Mouse (Mus musculus) intestine, postnatal 0 days (tissue): ENCODE measurements around the gene Trap1a. TPM values are rescaled to one million over a fixed set of nuclear protein-coding genes. Genes with fewer than 3 reads are reported as not detected.
"Not testable (repeated sequence)": the region's sequence is repeated elsewhere in the genome, so short reads cannot be mapped to it uniquely, and the experiment has no call there.

Source experiments
- ATAC-seq: fragments of 200-750 bp; cut with Nextera tagmentation; 2 replicates; pipeline ENCODE4 v1.8.0; 2017; ENCODE audit warnings: mild to moderate bottlenecking, moderate TSS enrichment, moderate library complexity
- H3K27ac ChIP-seq: fragments of 300-500 bp; sonication (generic); 2 replicates; pipeline ENCODE4 v1.5.1; 2014; ENCODE audit warnings: mild to moderate bottlenecking, low read depth, low read length, moderate library complexity
- H3K27me3 ChIP-seq: fragments of 300-500 bp; sonication (generic); replicated peaks from 2 replicates; pipeline ENCODE4 v1.6.1; 2014; ENCODE audit warnings: low read length, mixed read lengths; ENCODE audit not compliant: control insufficient read depth, insufficient read depth
- H3K36me3 ChIP-seq: fragments of 300-500 bp; sonication (generic); 2 replicates; pipeline ENCODE4 v1.6.1; 2014; ENCODE audit warnings: mild to moderate bottlenecking, moderate library complexity; ENCODE audit not compliant: control insufficient read depth, insufficient read depth
- H3K4me1 ChIP-seq: fragments of 300-500 bp; sonication (generic); replicated peaks from 2 replicates; pipeline ENCODE4 v1.6.1; 2014; ENCODE audit warnings: antibody characterized with exemption, low read length, mixed read lengths; ENCODE audit not compliant: control insufficient read depth, insufficient read depth
- H3K4me2 ChIP-seq: fragments of 300-500 bp; sonication (generic); replicated peaks from 2 replicates; pipeline ENCODE4 v1.6.1; 2014; ENCODE audit warnings: low read depth, mild to moderate bottlenecking, moderate library complexity
- H3K4me3 ChIP-seq: fragments of 300-500 bp; sonication (generic); 2 replicates; pipeline ENCODE4 v1.5.1; 2014; ENCODE audit warnings: low read depth, low read length
- H3K9ac ChIP-seq: fragments of 300-500 bp; sonication (generic); 2 replicates; pipeline ENCODE4 v1.6.1; 2014; ENCODE audit warnings: mild to moderate bottlenecking, low read depth, low read length
- H3K9me3 ChIP-seq: fragments of 300-500 bp; sonication (generic); 2 replicates; pipeline ENCODE4 v1.6.1; 2016; ENCODE audit warnings: mixed run types; ENCODE audit not compliant: control insufficient read depth
- CTCF ChIP-seq: sonication (generic); IDR thresholded peaks from 2 replicates; pipeline ENCODE4 v1.5.1; 2016; ENCODE audit warnings: low read depth, mild to moderate bottlenecking, control low read depth, antibody characterized with exemption, moderate library complexity
- WGBS: fragments of 180-500 bp; shearing (Covaris S2); extraction: QIAGEN DNeasy Blood & Tissue Kit; methylation state at CpG from one replicate; pipeline ENCODE4 v1.1.7; 2014; 5-methylcytosine and 5-hydroxymethylcytosine counted together
- polyA plus RNA-seq: library from polyadenylated mRNA; unstranded; fragments of >200 nt; fragmentation: Nextera tagmentation; extraction: Ambion mirVana; gene quantifications from 2 replicates; pipeline ENCODE4 v1.2.1, GENCODE M21; 2015

Trap1a gene
- not detected in 2 replicates for polyA plus RNA-seq

DNA sequence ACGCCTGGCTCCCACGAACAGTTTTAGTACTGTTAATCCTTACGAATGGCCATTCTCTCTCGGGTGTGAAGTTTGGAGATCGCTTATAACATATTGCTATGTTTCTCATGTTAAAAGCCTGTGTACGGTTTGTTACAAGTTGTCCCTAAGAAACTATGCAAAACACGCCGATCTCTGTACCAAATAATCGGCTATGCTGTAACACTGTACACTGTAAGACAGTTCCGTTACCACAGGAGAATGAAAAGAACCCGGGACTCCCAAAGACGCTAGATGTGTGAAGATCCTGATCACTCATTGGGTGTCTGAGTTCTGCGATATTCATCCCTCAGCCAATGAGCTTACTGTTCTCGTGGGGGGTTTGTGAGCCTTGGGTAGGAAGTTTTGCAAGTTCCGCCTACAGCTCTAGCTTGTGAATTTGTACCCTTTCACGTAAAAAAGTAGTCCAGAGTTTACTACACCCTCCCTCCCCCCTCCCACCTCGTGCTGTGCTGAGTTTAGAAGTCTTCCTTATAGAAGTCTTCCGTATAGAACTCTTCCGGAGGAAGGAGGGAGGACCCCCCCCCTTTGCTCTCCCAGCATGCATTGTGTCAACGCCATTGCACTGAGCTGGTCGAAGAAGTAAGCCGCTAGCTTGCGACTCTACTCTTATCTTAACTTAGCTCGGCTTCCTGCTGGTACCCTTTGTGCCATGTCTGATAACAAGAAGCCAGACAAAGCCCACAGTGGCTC is at the start of gene Trap1a:
Trap1a (plus strand) TSS at position 421 of the 732 bp plus-strand sequence.
- no peak within 1 kb of the TSS for H3K4me3 ChIP-seq
- H3K27me3 ChIP-seq = no peaks in the 10 kb centered on the region
- ATAC-seq = no peak
- H3K9me3 ChIP-seq = no peaks in the 10 kb centered on the region
- no peak for TF ChIP-seq CTCF
- no peak within 1 kb of the TSS for H3K9ac ChIP-seq
- 87% methylated on average over 24 of the region's 24 CpGs for WGBS
- no peak within 1 kb of the TSS for H3K27ac ChIP-seq
- no peaks in the 10 kb centered on the region for H3K4me1 ChIP-seq
- no peaks in the 10 kb centered on the region for H3K36me3 ChIP-seq
- H3K4me2 ChIP-seq = no peak within 1 kb of the TSS

DNA sequence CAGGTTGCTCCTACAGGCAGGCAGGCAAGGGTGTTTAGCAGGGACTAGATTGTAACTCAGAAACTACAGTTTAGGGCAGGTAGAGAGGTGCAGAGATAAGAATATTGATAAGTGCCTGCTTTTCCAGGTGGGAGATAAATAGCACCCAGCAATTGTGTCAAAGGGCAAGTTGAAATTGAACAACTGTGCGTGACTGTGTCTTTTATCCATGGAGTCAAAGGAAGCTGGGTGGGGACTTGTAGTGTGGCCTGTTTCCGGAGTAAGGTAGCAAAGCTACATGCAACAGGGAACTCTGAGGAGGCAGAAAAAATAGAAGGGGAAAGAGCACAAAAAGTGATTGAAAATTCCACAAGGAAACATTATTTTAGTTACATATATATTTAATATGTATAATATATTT is 40.4 kb upstream of the Trap1a start:
- 52% methylated on average over 2 of the region's 2 CpGs for WGBS
- peak; percentile 54; the same call in 1 of the 2 replicates for ATAC-seq

DNA sequence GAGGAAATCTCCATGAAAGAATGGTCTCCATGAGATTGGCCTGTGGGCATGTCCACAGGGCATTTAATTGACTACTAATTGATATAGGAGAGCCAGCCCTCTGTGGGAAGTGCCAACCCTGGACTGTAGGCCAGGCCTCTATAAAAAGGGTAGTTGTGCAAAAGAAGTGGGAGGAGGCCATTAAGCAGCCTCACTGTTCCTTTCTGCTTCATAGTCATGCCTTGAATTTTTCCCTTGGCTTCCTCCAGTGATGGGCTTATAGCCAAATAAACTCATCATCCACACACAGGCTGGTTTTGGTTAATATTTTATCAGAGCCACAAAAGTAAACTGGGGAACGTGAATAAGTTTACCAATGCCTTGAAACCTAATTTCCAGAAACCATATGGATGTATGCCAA is 38.2 kb upstream of the Trap1a start:
- no peak overlapping the region for H3K4me3 ChIP-seq
- TF ChIP-seq CTCF = no peak
- WGBS = 45% methylated on average over 1 of the region's 1 CpGs

More for the DNA sequence above, 40.4 kb upstream of the Trap1a start:
- H3K27me3 ChIP-seq = no peaks in the 10 kb centered on the region
- no peaks in the 10 kb centered on the region for H3K4me1 ChIP-seq
- no peaks in the 10 kb centered on the region for H3K36me3 ChIP-seq
- H3K4me3 ChIP-seq = no peak overlapping the region
- no peaks in the 10 kb centered on the region for H3K9me3 ChIP-seq
- H3K4me2 ChIP-seq = no peak overlapping the region
- no peak overlapping the region for H3K9ac ChIP-seq
- no peak for TF ChIP-seq CTCF
- H3K27ac ChIP-seq = no peak overlapping the region

DNA sequence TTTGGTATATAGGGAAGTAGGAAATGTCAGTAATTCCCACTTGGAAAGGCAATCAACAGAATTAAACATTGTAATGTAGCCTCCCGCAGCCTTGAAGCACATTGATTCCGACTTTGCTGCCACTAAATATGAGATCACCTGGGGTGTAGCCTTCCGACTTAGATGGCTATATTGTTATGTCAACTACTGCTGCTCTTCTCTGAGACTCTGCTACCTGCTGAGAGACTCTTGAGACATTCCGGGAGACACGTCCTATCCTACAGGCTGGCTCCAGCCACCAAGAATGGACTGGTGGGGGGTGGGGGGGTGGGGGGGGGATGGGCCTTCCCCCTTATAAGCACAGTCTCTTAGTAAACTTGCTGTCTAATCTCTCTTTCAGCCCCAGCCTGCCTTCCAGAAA is 16.1 kb upstream of the Trap1a start:
- not testable (repeated sequence) for H3K9me3 ChIP-seq, H3K9ac ChIP-seq, H3K36me3 ChIP-seq, H3K4me1 ChIP-seq, H3K4me3 ChIP-seq, H3K4me2 ChIP-seq, ATAC-seq, H3K27me3 ChIP-seq, H3K27ac ChIP-seq
- 81% methylated on average over 5 of the region's 5 CpGs for WGBS

More for the DNA sequence above, 38.2 kb upstream of the Trap1a start:
- Histone ChIP-seq H3K27ac (no peak overlapping the region), H3K27me3 (no peaks in the 10 kb centered on the region), H3K4me2 (no peak overlapping the region), H3K9ac (no peak overlapping the region), H3K9me3 (no peaks in the 10 kb centered on the region), H3K36me3 (no peaks in the 10 kb centered on the region), H3K4me1 (no peaks in the 10 kb centered on the region)
- ATAC-seq = no peak

DNA sequence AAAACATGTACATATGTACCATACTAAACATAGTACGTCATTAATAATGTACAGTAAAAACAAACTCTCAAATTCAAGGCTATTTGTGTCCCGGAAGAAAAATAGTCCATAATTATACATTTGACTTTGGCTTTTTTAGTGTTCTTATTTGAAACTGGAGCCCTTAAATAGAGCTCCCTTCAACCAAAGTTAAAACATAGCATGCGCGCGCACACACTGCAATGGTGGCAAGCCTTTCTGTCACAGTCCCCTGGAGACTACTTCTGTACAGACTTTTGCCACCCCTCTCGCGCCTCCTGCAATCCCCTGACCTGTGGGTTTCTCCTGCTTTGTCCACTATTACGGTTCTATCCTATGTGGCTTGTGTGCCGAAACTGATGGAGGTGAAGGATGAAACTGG is 900 bp upstream of the Trap1a start:
- ATAC-seq = no peak
- TF ChIP-seq CTCF = no peak

DNA sequence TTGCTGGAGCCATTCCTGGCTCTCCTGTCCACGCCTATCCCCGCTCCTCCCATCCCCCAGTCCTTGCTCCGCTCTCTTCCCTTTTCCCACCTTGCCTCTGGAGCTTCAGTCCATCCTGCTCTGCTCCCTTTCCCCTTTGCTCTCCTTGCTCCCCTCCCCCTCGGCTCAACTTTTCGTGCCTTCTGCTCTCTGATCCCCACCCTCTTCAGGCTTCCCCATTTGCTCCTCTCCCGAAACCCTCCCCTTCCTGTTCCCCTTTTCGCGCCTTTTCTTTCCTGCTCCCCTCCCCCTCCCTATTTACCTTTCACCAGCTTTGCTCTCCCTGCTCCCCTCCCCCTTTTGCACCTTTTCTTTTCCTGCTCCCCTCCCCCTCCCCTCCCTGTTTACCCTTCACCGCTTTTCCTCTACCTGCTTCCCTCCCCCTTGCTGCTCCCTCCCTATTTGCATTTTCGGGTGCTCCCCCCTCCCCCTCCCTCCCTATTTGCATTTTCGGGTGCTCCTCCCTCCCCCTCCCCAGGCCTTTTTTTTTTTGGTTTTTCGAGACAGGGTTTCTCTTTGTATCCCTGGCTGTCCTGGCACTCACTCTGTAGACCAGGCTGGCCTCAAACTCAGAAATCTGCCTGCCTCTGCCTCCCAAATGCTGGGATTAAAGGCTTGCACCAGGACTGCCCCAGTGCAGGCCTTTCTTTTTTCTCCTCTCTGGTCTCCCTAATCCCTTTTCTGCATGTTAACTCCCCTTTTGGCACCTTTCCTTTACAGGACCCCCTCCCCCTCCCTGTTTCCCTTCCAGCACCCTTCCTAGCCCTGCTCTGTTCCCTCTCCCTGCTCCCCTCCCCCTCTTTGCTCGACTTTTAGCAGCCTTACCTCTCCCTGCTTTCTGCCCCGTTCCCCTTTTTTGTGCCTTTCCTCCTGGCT is 1.3 kb downstream of the Trap1a start:
- Histone ChIP-seq H3K4me2 (no peak overlapping the region), H3K27ac (no peak overlapping the region), H3K4me1 (no peaks in the 10 kb centered on the region), H3K36me3 (no peaks in the 10 kb centered on the region), H3K9ac (no peak overlapping the region), H3K4me3 (no peak overlapping the region), H3K9me3 (no peaks in the 10 kb centered on the region), H3K27me3 (no peaks in the 10 kb centered on the region)
- TF ChIP-seq CTCF = no peak
- ATAC-seq = no peak
- WGBS = 81% methylated on average over 14 of the region's 14 CpGs

More for the DNA sequence above, 900 bp upstream of the Trap1a start:
- H3K9ac ChIP-seq = no peak overlapping the region
- no peak overlapping the region for H3K27ac ChIP-seq
- no peaks in the 10 kb centered on the region for H3K9me3 ChIP-seq
- no peaks in the 10 kb centered on the region for H3K27me3 ChIP-seq
- no peaks in the 10 kb centered on the region for H3K36me3 ChIP-seq
- H3K4me2 ChIP-seq = no peak overlapping the region
- no peak overlapping the region for H3K4me3 ChIP-seq
- 95% methylated on average over 9 of the region's 9 CpGs for WGBS
- no peaks in the 10 kb centered on the region for H3K4me1 ChIP-seq
